Mouse (Mus musculus) lung, postnatal 0 days (tissue): ENCODE measurements at regions not wholly inside any gene's neighbourhood (a gene's known extent, or its start where the extent isn't known, plus 50 kb on each side); places are given as distances from the start of the nearest gene placed in this dataset.
A peak's percentile ranks its signal among the peaks of the same experiment; 100 is the strongest.

Experiments used
- ATAC-seq: fragments of 200-750 bp; cut with Nextera tagmentation; 2 replicates; pipeline ENCODE4 v1.8.0; 2017; ENCODE audit warnings: moderate library complexity
- DNase-seq: peaks from one replicate; pipeline ENCODE4 v3.0.0-alpha.2; 2016; ENCODE audit warnings: low spot score
- H3K27ac ChIP-seq: fragments of 300-500 bp; sonication (generic); 2 replicates; pipeline ENCODE4 v1.5.1; 2014; ENCODE audit warnings: antibody characterized with exemption, mild to moderate bottlenecking, low read length, mixed read lengths
- H3K27me3 ChIP-seq: fragments of 300-500 bp; sonication (generic); replicated peaks from 2 replicates; pipeline ENCODE4 v1.6.1; 2014; ENCODE audit warnings: low read length, mixed read lengths; ENCODE audit not compliant: insufficient read depth
- H3K36me3 ChIP-seq: fragments of 300-500 bp; sonication (generic); 2 replicates; pipeline ENCODE4 v1.6.1; 2014; ENCODE audit warnings: low read length, mixed read lengths; ENCODE audit not compliant: insufficient read depth
- H3K4me1 ChIP-seq: fragments of 300-500 bp; sonication (generic); 2 replicates; pipeline ENCODE4 v1.6.1; 2014; ENCODE audit warnings: antibody characterized with exemption, low read depth, low read length, mixed read lengths; ENCODE audit not compliant: insufficient read depth
- H3K4me2 ChIP-seq: fragments of 300-500 bp; sonication (generic); replicated peaks from 2 replicates; pipeline ENCODE4 v1.6.1; 2014; ENCODE audit warnings: low read depth, mild to moderate bottlenecking, low read length, moderate library complexity, mixed read lengths
- H3K4me3 ChIP-seq: fragments of 300-500 bp; sonication (generic); 2 replicates; pipeline ENCODE4 v1.5.1; 2014; ENCODE audit warnings: low read depth, low read length
- H3K9ac ChIP-seq: fragments of 300-500 bp; sonication (generic); replicated peaks from 2 replicates; pipeline ENCODE4 v1.6.1; 2014; ENCODE audit warnings: low read depth, mild to moderate bottlenecking
- H3K9me3 ChIP-seq: fragments of 300-500 bp; sonication (generic); 2 replicates; pipeline ENCODE4 v1.6.1; 2016; ENCODE audit warnings: low read length, mixed read lengths
- CTCF ChIP-seq: IDR thresholded peaks from 2 replicates; pipeline ENCODE4 v1.5.1; 2016; ENCODE audit warnings: antibody characterized with exemption, mild to moderate bottlenecking
- EP300 ChIP-seq: IDR thresholded peaks from 2 replicates; pipeline ENCODE4 v1.6.1; 2016; ENCODE audit warnings: antibody characterized with exemption, mild to moderate bottlenecking, control low read depth
- WGBS: fragments of 180-500 bp; shearing (Covaris S2); extraction: QIAGEN DNeasy Blood & Tissue Kit; methylation state at CpG from one replicate; pipeline ENCODE4 v1.1.7; 2014; 5-methylcytosine and 5-hydroxymethylcytosine counted together

GRCm38 (mm10) chr9:31578506-31579173 is 114.4 kb upstream of the Tmem45b start:
- Histone ChIP-seq H3K27me3 (no peaks in the 10 kb centered on the region), H3K27ac (no peak overlapping the region), H3K4me1 (no peaks in the 10 kb centered on the region), H3K9ac (no peak overlapping the region), H3K4me3 (no peak overlapping the region), H3K4me2 (no peak overlapping the region), H3K36me3 (no peaks in the 10 kb centered on the region), H3K9me3 (no peaks in the 10 kb centered on the region)
- no peak for DNase-seq
- TF ChIP-seq EP300, result no peak
- no peak for TF ChIP-seq CTCF
- 59% methylated on average over 8 of the region's 8 CpGs for WGBS
- no peak for ATAC-seq

GRCm38 (mm10) chr9:31577066-31577465 is 112.8 kb upstream of the Tmem45b start:
- Histone ChIP-seq H3K27ac (no peak overlapping the region), H3K4me1 (no peaks in the 10 kb centered on the region), H3K27me3 (no peaks in the 10 kb centered on the region), H3K36me3 (no peaks in the 10 kb centered on the region), H3K4me2 (no peak overlapping the region), H3K9ac (no peak overlapping the region), H3K4me3 (no peak overlapping the region), H3K9me3 (no peaks in the 10 kb centered on the region)
- 64% methylated on average over 7 of the region's 7 CpGs for WGBS
- peak; percentile 25; the same call in 1 of the 2 replicates for TF ChIP-seq CTCF
- no peak for TF ChIP-seq EP300
- no peak for ATAC-seq
- peak; percentile 32 for DNase-seq

GRCm38 (mm10) chr9:31567029-31567428 is 102.8 kb upstream of the Tmem45b start:
- H3K36me3 ChIP-seq, result no peaks in the 10 kb centered on the region
- ATAC-seq, result no peak
- H3K9me3 ChIP-seq, result no peaks in the 10 kb centered on the region
- no peaks in the 10 kb centered on the region for H3K4me1 ChIP-seq
- no peaks in the 10 kb centered on the region for H3K27me3 ChIP-seq
- H3K9ac ChIP-seq, result no peak overlapping the region
- no peak overlapping the region for H3K4me3 ChIP-seq
- DNase-seq, result no peak
- no peak overlapping the region for H3K27ac ChIP-seq
- TF ChIP-seq CTCF (no peak), EP300 (no peak)
- 60% methylated on average over 10 of the region's 10 CpGs for WGBS
- H3K4me2 ChIP-seq, result no peak overlapping the region

GRCm38 (mm10) chr9:31566257-31567007 is 102.2 kb upstream of the Tmem45b start:
- H3K9ac ChIP-seq, result no peak overlapping the region
- no peaks in the 10 kb centered on the region for H3K4me1 ChIP-seq
- no peaks in the 10 kb centered on the region for H3K9me3 ChIP-seq
- TF ChIP-seq CTCF (no peak), EP300 (no peak)
- DNase-seq (no peak), ATAC-seq (no peak)
- no peaks in the 10 kb centered on the region for H3K36me3 ChIP-seq
- no peaks in the 10 kb centered on the region for H3K27me3 ChIP-seq
- H3K4me2 ChIP-seq, result no peak overlapping the region
- no peak overlapping the region for H3K4me3 ChIP-seq
- no peak overlapping the region for H3K27ac ChIP-seq
- WGBS, result 72% methylated on average over 31 of the region's 31 CpGs

GRCm38 (mm10) chr9:31564996-31565773 is 100.9 kb upstream of the Tmem45b start:
- TF ChIP-seq EP300, result no peak
- TF ChIP-seq CTCF, result no peak
- DNase-seq (no peak), ATAC-seq (no peak)
- no peaks in the 10 kb centered on the region for H3K4me1 ChIP-seq
- no peak overlapping the region for H3K27ac ChIP-seq
- no peaks in the 10 kb centered on the region for H3K9me3 ChIP-seq
- H3K4me3 ChIP-seq, result no peak overlapping the region
- no peak overlapping the region for H3K9ac ChIP-seq
- no peaks in the 10 kb centered on the region for H3K36me3 ChIP-seq
- whole genome bisulfite sequencing, result 52% methylated on average over 12 of the region's 12 CpGs
- no peak overlapping the region for H3K4me2 ChIP-seq
- H3K27me3 ChIP-seq, result no peaks in the 10 kb centered on the region

GRCm38 (mm10) chr9:31563541-31563940 is 99.3 kb upstream of the Tmem45b start:
- H3K4me3 ChIP-seq, result no peak overlapping the region
- DNase-seq (no peak), ATAC-seq (no peak)
- no peak overlapping the region for H3K4me2 ChIP-seq
- H3K27ac ChIP-seq, result no peak overlapping the region
- H3K9ac ChIP-seq, result no peak overlapping the region
- H3K4me1 ChIP-seq, result no peaks in the 10 kb centered on the region
- no peaks in the 10 kb centered on the region for H3K27me3 ChIP-seq
- no peaks in the 10 kb centered on the region for H3K9me3 ChIP-seq
- 93% methylated on average over 8 of the region's 8 CpGs for WGBS
- TF ChIP-seq CTCF (no peak), EP300 (no peak)
- no peaks in the 10 kb centered on the region for H3K36me3 ChIP-seq
